Mouse (Mus musculus) cerebellum, adult 2 months (tissue): ENCODE measurements around the gene Tdp1. TPM values are rescaled to one million over a fixed set of nuclear protein-coding genes. Genes with fewer than 3 reads are reported as not detected.

ENCODE experiments used
- DNase-seq, 2 experiments: peaks; one replicate each; pipeline ENCODE4 v3.0.0; 2021
- H3K27ac ChIP-seq: fragments of 200-500 bp; 2 replicates; pipeline ENCODE4 v1.5.1; 2012; ENCODE audit warnings: low read length, control low read depth, inconsistent platforms; ENCODE audit not compliant: insufficient read depth
- H3K27me3 ChIP-seq: fragments of 200-500 bp; 2 replicates; pipeline ENCODE4 v1.6.1; 2012; ENCODE audit warnings: inconsistent platforms, mild to moderate bottlenecking, low read length, moderate library complexity; ENCODE audit not compliant: control insufficient read depth, insufficient read depth
- H3K4me1 ChIP-seq: fragments of 200-500 bp; 2 replicates; pipeline ENCODE4 v1.6.1; 2011; ENCODE audit warnings: low read length; ENCODE audit not compliant: control insufficient read depth, insufficient read depth
- H3K4me3 ChIP-seq: fragments of 200-500 bp; replicated peaks from 2 replicates; pipeline ENCODE3; 2011; ENCODE audit warnings: mild to moderate bottlenecking, low read depth, low read length, control low read depth; ENCODE audit not compliant: insufficient read depth
- CTCF ChIP-seq: fragments of 200-500 bp; IDR thresholded peaks from 2 replicates; pipeline ENCODE4 v1.5.1; 2011; ENCODE audit warnings: low read depth, mild to moderate bottlenecking, control low read depth, low read length, moderate library complexity, borderline replicate concordance; ENCODE audit not compliant: insufficient read depth
- POLR2A ChIP-seq: fragments of 200-500 bp; IDR thresholded peaks from 2 replicates; pipeline ENCODE4 v1.6.1; 2011; ENCODE audit warnings: low read length, control low read depth, borderline replicate concordance; ENCODE audit not compliant: insufficient read depth
- WGBS: fragments of 180-500 bp; shearing (Covaris S2); methylation state at CpG from one replicate; pipeline ENCODE4 v1.1.7; 2018; 5-methylcytosine and 5-hydroxymethylcytosine counted together
- polyA plus RNA-seq: library from polyadenylated mRNA; depleted of rRNA; stranded (reverse); fragments of >200 nt; gene quantifications from 2 replicates; pipeline ENCODE4 v1.2.3, GENCODE M21; 2012

Tdp1 gene
- polyA plus RNA-seq, 1 experiment = 20.7 TPM

GRCm38 (mm10) chr12:99952928-99953327 lies 68.6 kb downstream of the Tdp1 start:
- Histone ChIP-seq H3K4me3 (no peak overlapping the region), H3K27ac (no peak overlapping the region), H3K4me1 (no peaks in the 10 kb centered on the region), H3K27me3 (no peaks in the 10 kb centered on the region)
- TF ChIP-seq POLR2A (no peak), CTCF (peak; percentile 66)
- WGBS = 46% methylated on average over 7 of the region's 7 CpGs
- DNase-seq = peak; percentile 40 to 58

- no peak for TF ChIP-seq CTCF
- H3K4me1 ChIP-seq = no peaks in the 10 kb centered on the region
- WGBS = 86% methylated on average over 7 of the region's 7 CpGs
- H3K4me3 ChIP-seq = no peak overlapping the region
- no peak overlapping the region for H3K27ac ChIP-seq
- H3K27me3 ChIP-seq = no peaks in the 10 kb centered on the region
- no peak for DNase-seq
These were observed 72.1 kb downstream of the Tdp1 start for GRCm38 (mm10) chr12:99956411-99956810.

- no peak for DNase-seq
- no peaks in the 10 kb centered on the region for H3K27me3 ChIP-seq
- H3K4me1 ChIP-seq = no peaks in the 10 kb centered on the region
- H3K27ac ChIP-seq = no peak overlapping the region
- no peak for TF ChIP-seq POLR2A
- no peak for TF ChIP-seq CTCF
- no peak overlapping the region for H3K4me3 ChIP-seq
- 56% methylated on average over 9 of the region's 9 CpGs for WGBS
These were observed 74.0 kb downstream of the Tdp1 start for GRCm38 (mm10) chr12:99958068-99959060.

- H3K27ac ChIP-seq = no peak overlapping the region
- H3K4me3 ChIP-seq = no peak overlapping the region
- TF ChIP-seq CTCF (no peak), POLR2A (no peak)
These were observed 75.0 kb downstream of the Tdp1 start for GRCm38 (mm10) chr12:99959291-99959690.

GRCm38 (mm10) chr12:99959930-99960329 lies 75.6 kb downstream of the Tdp1 start:
- H3K27ac ChIP-seq = no peak overlapping the region
- TF ChIP-seq CTCF = no peak
- H3K27me3 ChIP-seq = no peaks in the 10 kb centered on the region
- H3K4me3 ChIP-seq = no peak overlapping the region
- 13% methylated on average over 10 of the region's 10 CpGs for WGBS
- H3K4me1 ChIP-seq = peaks cover 4% of the 10 kb centered on the region; the same call in 1 of the 2 replicates
- DNase-seq = no peak

More at GRCm38 (mm10) chr12:99959291-99959690, 75.0 kb downstream of the Tdp1 start:
- Histone ChIP-seq H3K4me1 (peaks cover under 1% of the 10 kb centered on the region; the same call in 1 of the 2 replicates), H3K27me3 (no peaks in the 10 kb centered on the region)
- no peak for DNase-seq

GRCm38 (mm10) chr12:99960675-99961074 lies 76.4 kb downstream of the Tdp1 start:
- 90% methylated on average over 7 of the region's 7 CpGs for WGBS
- Histone ChIP-seq H3K4me3 (no peak overlapping the region), H3K4me1 (peaks cover 4% of the 10 kb centered on the region; the same call in 1 of the 2 replicates), H3K27ac (no peak overlapping the region), H3K27me3 (no peaks in the 10 kb centered on the region)
- no peak for DNase-seq
- TF ChIP-seq POLR2A = no peak
- TF ChIP-seq CTCF = no peak

- 2% methylated on average over 39 of the region's 39 CpGs for WGBS
These were observed 80.2 kb downstream of the Tdp1 start, which contains the start of gene Kcnk13 for GRCm38 (mm10) chr12:99964301-99965202. Gene Kcnk13 (plus strand): TSS chr12:99964499.

More at GRCm38 (mm10) chr12:99964301-99965202, 80.2 kb downstream of the Tdp1 start, which contains the start of gene Kcnk13:
- H3K4me1 ChIP-seq = peaks cover 4% of the 10 kb centered on the region; the same call in 1 of the 2 replicates
- no peak within 1 kb of the TSS for H3K27ac ChIP-seq
- DNase-seq = peak; percentile 53 to 64
- peak within 1 kb of the TSS; percentile 37 for H3K4me3 ChIP-seq
- H3K27me3 ChIP-seq = no peaks in the 10 kb centered on the region
- TF ChIP-seq POLR2A = no peak
- TF ChIP-seq CTCF = peak; percentile 85
